Mouse (Mus musculus) thymus, postnatal 14 days (tissue): ENCODE results near the gene Agpat4.
"Not testable (repeated sequence)": the region's sequence is repeated elsewhere in the genome, so short reads cannot be mapped to it uniquely, and the experiment has no call there.

Experiments used
- DNase-seq: peaks from one replicate; pipeline ENCODE4 v3.0.0; 2021

Agpat4 gene

DNA sequence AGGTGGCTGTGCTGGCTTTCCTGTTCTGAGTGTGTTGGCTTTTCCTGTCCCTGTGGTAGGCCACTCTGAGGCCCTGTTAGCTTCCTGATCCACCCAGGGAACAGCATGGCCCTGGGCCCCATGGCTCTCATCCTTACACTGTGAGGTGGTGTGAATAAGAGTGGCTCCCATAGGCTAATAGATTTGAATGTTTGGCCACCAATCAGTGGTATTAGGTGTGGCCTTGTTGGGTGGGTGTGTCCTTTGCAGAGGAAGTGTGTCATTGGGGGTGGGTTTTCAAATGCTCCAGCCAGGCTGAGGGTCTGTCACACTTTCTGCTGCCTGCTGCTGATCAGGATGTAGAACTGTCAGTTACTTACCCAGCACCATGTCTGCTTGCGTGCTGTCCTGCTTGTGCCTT lies 82.6 kb downstream of the Agpat4 start:
- DNase-seq, result no peak

DNA sequence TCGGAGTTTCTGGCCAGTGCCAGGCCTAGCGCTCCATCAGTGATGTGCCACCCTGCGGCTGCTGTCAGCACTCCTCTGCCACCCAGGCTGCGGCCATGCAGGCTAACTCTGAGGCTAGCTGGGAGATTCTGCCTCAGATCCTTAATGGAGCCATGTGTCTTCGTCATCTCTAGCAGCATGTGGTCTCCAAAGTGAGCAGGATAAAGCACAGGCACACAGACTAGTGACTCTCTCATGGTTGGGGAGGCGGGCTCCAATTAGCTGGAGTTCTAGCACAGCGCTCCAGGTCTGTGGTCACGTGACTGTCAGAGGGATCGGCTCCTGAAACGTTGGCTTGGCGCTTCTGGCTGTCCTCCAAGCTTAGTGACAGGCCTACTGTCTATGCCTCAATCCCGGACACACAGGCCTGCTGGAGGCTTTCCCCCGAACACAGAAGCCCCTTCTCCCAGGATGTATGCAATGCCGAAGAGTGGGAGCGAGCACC lies 85.0 kb downstream of the Agpat4 start:
- DNase-seq, result no peak

GRCm38 (mm10) chr17:12204246-12204645 lies 85.7 kb downstream of the Agpat4 start:
- peak; percentile 42 for DNase-seq

DNA sequence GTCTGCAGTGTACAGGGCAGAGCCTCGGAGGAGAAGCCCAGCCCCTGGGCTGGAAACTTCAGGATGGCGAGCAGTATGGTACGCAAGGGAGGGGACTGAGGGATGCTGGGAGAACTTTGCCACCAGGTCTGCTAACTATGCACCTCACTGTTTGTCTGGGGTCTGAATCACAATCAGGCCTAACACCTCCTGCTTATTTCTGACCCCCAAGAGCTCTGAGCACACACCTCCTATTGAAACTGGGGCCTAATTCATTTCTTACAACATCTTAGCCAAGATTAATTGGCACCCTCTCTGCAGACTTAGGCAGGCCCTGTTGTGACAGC lies 86.1 kb downstream of the Agpat4 start:
- DNase-seq, result no peak

DNA sequence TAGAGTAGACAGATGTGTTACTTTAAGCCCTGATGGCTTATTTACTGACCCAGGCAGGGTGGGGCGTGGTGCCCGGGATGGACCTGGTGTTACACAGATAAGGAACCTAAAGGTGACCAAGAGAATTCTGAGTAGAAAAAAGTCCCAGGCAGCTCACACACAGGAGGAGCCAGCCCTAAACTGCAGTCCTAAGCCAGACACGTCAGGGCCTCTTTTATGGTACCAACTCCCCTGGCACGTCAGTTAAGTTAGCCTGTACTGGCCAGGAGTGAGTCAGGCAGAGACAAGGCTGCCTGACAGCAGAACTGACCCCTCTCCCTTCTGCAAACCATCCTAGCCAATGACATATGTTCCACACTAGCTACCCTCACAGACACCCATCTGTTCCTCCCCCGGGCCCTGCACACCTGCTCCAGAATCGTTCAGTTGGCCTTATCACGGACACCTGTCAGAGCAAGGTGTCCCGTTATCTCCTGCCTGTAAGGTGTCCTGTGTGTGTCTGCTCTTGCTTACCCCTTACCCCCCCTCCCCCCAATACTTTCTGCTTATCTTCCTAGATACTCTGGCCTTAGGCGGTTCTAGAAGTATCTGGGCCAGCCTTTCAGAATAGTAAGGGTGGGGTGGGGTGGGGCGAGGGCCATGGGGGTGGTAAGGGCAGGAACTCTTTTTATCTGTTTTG lies 86.7 kb downstream of the Agpat4 start:
- DNase-seq, result peak; percentile 40

DNA sequence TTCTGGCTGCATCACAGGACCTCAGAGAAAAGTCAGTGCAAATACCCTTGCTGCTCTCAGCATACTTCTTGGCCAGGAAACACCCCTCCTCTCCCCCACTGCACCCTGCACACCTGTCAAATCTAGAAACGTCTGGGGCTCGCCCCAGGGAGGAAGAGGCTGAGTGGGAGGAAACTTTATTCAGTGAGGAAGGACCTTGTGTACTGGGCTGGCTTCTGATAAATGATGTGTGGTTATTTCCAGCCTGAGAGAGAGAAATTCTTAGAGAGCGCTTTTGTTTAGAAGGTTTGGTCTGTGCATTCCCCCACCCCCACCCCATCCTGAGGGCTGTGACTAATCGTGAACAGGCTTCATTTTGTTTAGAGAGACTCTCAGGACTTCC lies 87.2 kb downstream of the Agpat4 start:
- DNase-seq, result peak; percentile 73

DNA sequence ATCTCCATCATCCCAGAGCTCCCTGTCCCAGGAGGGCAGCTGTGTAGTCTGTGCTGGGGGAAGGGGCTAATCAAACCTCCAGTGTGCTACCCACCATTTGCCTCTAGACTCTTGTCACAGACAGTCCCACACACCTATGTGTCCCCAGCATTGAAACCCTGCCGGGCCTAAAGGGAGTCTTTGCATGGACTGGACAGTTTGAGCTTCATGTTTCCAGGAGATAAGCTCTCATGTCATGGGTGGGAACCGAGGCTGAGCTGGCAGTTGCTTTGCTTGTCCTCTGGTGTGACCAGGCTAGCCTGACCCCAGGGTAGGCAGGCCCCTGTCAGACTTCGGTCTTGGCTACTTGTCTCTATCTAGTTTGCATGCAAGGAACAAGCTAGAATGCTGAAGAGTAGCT lies 87.7 kb downstream of the Agpat4 start:
- no peak for DNase-seq

DNA sequence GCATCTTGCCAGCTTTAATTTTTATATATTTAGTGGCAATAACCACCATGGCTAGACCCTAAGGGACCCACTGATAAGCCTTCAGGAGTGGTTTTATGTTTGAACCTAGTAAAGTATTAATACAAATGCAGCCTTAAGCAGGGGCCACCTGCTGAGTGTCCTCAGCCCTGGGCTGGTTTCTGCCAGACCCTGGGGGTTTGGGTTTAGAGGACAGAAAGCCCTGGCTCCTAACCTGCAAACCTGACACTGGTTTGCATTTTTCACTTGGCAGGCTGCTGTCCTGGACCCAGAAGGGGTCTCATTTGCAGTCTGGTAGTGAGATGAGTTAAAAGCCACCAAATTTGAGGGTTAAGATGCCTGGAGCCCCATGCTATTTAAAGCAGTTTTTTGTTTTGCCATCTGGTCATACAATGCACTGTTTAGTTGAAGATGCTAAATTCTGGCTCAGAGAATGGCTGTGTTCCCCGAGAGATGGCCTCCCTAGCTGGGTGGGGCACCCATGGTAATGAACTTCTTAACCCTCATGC lies 88.6 kb downstream of the Agpat4 start:
- no peak for DNase-seq

DNA sequence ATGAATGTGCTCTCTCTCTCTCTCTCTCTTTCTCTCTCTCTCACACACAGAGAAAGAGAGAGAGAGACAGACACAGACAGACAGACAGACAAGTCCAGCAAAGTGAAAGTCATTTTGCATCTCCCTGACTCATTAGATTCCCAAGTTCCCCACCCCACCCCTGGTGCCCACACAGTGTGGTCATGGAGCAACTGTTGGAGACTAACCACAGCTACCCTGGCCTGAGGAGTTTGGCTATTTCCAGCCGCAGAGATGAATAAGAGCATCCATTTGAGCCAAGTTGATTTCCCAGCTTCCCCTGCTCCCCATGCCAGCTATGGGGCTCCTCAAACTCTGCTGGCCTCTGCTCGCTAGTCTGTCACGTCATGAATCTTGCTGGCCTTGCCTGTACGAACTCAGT lies 91.0 kb downstream of the Agpat4 start:
- no peak for DNase-seq

DNA sequence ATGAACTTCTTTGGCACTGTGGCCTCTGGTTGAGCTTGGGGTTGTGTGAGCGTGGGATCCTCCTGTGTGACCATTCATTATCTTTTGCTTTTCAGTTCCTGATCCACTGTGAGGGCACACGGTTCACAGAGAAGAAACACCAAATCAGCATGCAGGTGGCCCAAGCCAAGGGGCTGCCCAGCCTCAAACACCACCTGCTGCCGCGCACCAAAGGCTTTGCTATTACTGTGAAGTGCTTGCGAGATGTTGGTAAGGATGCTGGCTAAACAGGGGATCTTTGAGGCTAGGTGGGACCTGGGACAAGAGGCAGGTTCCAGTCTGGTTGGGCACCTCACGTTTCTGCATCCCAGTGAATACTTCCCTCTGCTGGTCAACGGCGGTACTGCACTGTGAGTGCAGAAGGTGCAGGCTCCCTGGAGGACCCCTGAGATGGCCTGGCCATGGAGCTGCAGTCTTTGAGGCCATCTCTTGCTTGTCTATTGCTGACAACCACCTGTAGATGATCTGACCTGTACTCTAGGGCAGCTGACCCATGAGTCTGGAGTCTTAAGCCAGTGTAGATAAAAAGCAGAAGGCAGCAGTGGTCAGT lies 92.1 kb downstream of the Agpat4 start:
- peak; percentile 89 for DNase-seq

DNA sequence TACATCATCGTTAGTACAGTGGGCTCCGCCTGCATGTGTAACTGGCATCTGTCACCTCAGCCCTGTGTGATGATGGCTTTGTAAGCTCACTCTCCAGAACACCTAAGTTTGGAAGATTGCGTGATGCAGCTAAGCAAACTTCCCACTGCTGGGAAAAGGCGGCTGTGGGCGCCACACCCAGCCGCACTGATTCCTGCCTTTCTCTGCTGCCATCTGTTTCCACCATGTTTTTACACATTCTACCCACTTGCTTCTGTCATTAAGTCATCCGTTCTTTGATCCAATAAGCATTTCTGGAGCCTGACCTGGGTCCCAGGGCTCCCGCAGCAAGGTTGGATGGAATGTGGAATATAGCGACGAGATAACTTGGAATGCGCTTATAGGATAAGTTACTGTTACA lies 93.4 kb downstream of the Agpat4 start:
- no peak for DNase-seq

GRCm38 (mm10) chr17:12212341-12212740 lies 93.8 kb downstream of the Agpat4 start:
- no peak for DNase-seq

GRCm38 (mm10) chr17:12213430-12213829 lies 94.9 kb downstream of the Agpat4 start:
- no peak for DNase-seq

DNA sequence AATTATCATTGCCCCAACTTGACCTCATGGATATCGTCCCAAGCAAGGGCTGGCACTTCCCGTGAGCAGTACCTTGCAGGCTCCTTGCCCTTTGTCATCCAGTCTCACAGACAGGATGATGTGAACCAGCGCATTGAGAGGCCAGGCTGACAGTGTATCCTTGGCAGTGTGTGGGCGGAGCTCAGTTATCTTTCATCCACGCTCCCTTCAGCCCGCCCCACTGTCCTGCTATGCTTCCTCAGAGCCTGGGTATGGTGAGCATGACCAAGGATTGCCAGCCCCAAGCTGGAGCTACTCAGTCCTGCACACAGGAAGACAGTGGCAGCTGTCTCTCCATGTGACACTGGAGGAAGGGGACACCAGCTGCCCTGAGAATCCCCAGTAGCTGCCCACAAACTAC lies 97.7 kb downstream of the Agpat4 start:
- DNase-seq, result no peak

- no peak for DNase-seq
These were observed 103.4 kb downstream of the Agpat4 start for GRCm38 (mm10) chr17:12221926-12222325.

GRCm38 (mm10) chr17:12223682-12224081 lies 105.2 kb downstream of the Agpat4 start:
- no peak for DNase-seq

GRCm38 (mm10) chr17:12224145-12224544 lies 105.6 kb downstream of the Agpat4 start:
- DNase-seq, result no peak

DNA sequence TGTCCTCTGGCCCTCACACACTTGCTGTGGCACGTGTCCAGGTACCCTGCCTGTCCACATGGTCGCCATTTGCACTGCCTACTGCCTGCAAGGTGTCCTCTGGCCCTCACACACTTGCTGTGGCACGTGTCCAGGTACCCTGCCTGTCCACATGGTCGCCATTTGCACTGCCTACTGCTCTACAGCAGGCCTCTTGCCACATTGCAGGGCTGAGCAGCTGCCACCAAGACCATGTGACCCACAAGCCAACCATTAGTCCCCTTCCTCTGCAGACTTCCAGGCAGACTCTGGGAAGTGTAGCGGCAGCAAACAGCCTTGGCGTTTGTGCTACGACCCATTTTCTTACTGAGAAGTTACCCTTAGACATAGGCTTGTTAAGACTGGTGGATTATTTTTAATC lies 106.0 kb downstream of the Agpat4 start:
- DNase-seq, result not testable (repeated sequence)

- no peak for DNase-seq
These were observed 106.7 kb downstream of the Agpat4 start for GRCm38 (mm10) chr17:12225227-12225626.

GRCm38 (mm10) chr17:12226551-12226950 lies 108.0 kb downstream of the Agpat4 start:
- DNase-seq, result peak; percentile 36

GRCm38 (mm10) chr17:12228001-12228400 lies 109.5 kb downstream of the Agpat4 start:
- DNase-seq, result no peak

GRCm38 (mm10) chr17:12228471-12228870 lies 110.0 kb downstream of the Agpat4 start:
- DNase-seq, result no peak

GRCm38 (mm10) chr17:12229756-12230155 lies 111.3 kb downstream of the Agpat4 start:
- no peak for DNase-seq

DNA sequence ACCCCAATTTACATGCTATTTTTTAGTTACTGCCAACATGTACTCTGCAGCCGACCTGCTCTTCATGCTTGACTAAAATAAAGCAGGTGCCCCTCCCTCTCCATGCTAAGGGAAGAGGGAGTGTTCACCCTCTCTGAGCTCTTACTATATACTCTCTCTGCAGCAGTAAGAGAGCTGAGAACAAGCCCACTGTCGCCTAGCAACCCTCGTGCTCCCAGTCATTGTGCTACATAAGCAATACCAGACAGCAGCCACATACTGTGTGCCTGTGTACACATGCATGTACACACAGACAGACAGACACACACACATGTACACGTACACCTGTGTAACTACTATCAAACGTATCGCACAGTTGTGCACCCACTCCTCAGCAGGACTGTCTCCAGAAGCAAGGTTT lies 111.7 kb downstream of the Agpat4 start:
- no peak for DNase-seq

DNA sequence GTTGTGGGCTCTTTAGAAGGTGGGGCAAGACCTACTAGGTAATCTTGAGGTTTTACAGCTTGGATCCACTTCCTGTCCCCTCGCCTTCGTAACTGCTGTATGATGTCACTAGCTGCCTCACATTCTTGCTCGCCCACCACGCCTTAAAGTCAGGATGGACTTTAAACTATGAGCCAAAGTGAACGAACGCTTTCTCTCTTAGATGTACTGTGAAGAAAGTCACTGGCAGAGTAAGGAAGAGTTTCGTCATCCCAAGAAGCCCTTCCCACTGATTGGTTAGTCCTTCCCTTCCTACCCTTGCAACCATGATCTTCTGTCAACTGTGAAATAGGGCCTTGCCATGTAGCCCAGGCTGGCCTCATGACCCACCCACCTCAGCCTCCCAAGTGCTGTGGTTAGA lies 112.6 kb downstream of the Agpat4 start:
- DNase-seq, result no peak
